Mouse (Mus musculus) hindbrain, embryonic 16.5 days (tissue): Measurements from ENCODE around the gene Gna13. TPM values are rescaled to one million over a fixed set of nuclear protein-coding genes. Genes with fewer than 3 reads are reported as not detected.

Experiments used
- ATAC-seq: fragments of 200-750 bp; cut with Nextera tagmentation; 2 replicates; pipeline ENCODE4 v1.8.0; 2017; ENCODE audit warnings: moderate TSS enrichment, moderate library complexity
- H3K27ac ChIP-seq: fragments of 300-500 bp; sonication (generic); 2 replicates; pipeline ENCODE4 v1.5.1; 2014; ENCODE audit warnings: low read depth, mild to moderate bottlenecking, control low read depth, low read length, moderate library complexity
- H3K27me3 ChIP-seq: fragments of 300-500 bp; sonication (generic); replicated peaks from 2 replicates; pipeline ENCODE4 v1.6.1; 2014; ENCODE audit warnings: low read length; ENCODE audit not compliant: control insufficient read depth, insufficient read depth
- H3K36me3 ChIP-seq: fragments of 300-500 bp; sonication (generic); 2 replicates; pipeline ENCODE4 v1.6.1; 2014; ENCODE audit warnings: mild to moderate bottlenecking, low read length, moderate library complexity, mixed read lengths; ENCODE audit not compliant: control insufficient read depth, insufficient read depth
- H3K4me1 ChIP-seq: fragments of 300-500 bp; sonication (generic); 2 replicates; pipeline ENCODE4 v1.6.1; 2014; ENCODE audit warnings: low read depth, low read length; ENCODE audit not compliant: control insufficient read depth, insufficient read depth
- H3K4me2 ChIP-seq: fragments of 300-500 bp; sonication (generic); 2 replicates; pipeline ENCODE4 v1.6.1; 2014; ENCODE audit warnings: mild to moderate bottlenecking, low read length, control low read depth, moderate library complexity
- H3K4me3 ChIP-seq: fragments of 300-500 bp; sonication (generic); 2 replicates; pipeline ENCODE4 v1.5.1; 2014; ENCODE audit warnings: mild to moderate bottlenecking, low read length, control low read depth, moderate library complexity
- H3K9ac ChIP-seq: fragments of 300-500 bp; sonication (generic); 2 replicates; pipeline ENCODE4 v1.6.1; 2014; ENCODE audit warnings: low read depth, mild to moderate bottlenecking, control low read depth, low read length, moderate library complexity
- H3K9me3 ChIP-seq: fragments of 300-500 bp; sonication (generic); 2 replicates; pipeline ENCODE4 v1.6.1; 2014; ENCODE audit warnings: mild to moderate bottlenecking, low read length, moderate library complexity; ENCODE audit not compliant: control insufficient read depth
- WGBS: fragments of 180-500 bp; shearing (Covaris S2); extraction: QIAGEN DNeasy Blood & Tissue Kit; methylation state at CpG from one replicate; pipeline ENCODE4 v1.1.7; 2014; 5-methylcytosine and 5-hydroxymethylcytosine counted together
- polyA plus RNA-seq: library from polyadenylated mRNA; unstranded; fragments of >200 nt; fragmentation: Nextera tagmentation; extraction: Ambion mirVana; gene quantifications from 2 replicates; pipeline ENCODE4 v1.2.1, GENCODE M21; 2015

Gna13 gene
- polyA plus RNA-seq, 1 experiment from 2014 or later, result 21.3 TPM

GRCm38 (mm10) chr11:109420567-109420962 lies 57.9 kb downstream of the Gna13 start:
- Histone ChIP-seq H3K9ac (no peak overlapping the region), H3K4me1 (no peaks in the 10 kb centered on the region), H3K27ac (no peak overlapping the region), H3K36me3 (no peaks in the 10 kb centered on the region), H3K4me3 (no peak overlapping the region), H3K4me2 (no peak overlapping the region), H3K9me3 (no peaks in the 10 kb centered on the region; the same call in 1 of the 2 replicates), H3K27me3 (no peaks in the 10 kb centered on the region)
- 86% methylated on average over 14 of the region's 14 CpGs for WGBS
- ATAC-seq, result no peak

GRCm38 (mm10) chr11:109421205-109421604 lies 58.6 kb downstream of the Gna13 start:
- no peak for ATAC-seq
- Histone ChIP-seq H3K36me3 (no peaks in the 10 kb centered on the region), H3K4me2 (no peak overlapping the region), H3K9me3 (no peaks in the 10 kb centered on the region; the same call in 1 of the 2 replicates), H3K27ac (no peak overlapping the region), H3K4me3 (no peak overlapping the region), H3K4me1 (no peaks in the 10 kb centered on the region), H3K27me3 (no peaks in the 10 kb centered on the region), H3K9ac (no peak overlapping the region)
- WGBS, result 84% methylated on average over 5 of the region's 5 CpGs

GRCm38 (mm10) chr11:109422263-109422662 lies 59.6 kb downstream of the Gna13 start:
- ATAC-seq, result no peak
- H3K9ac ChIP-seq, result no peak overlapping the region
- no peaks in the 10 kb centered on the region; the same call in 1 of the 2 replicates for H3K9me3 ChIP-seq
- no peaks in the 10 kb centered on the region for H3K27me3 ChIP-seq
- H3K4me3 ChIP-seq, result no peak overlapping the region
- WGBS, result 98% methylated on average over 4 of the region's 4 CpGs
- no peak overlapping the region for H3K27ac ChIP-seq
- no peak overlapping the region for H3K4me2 ChIP-seq
- H3K36me3 ChIP-seq, result no peaks in the 10 kb centered on the region
- H3K4me1 ChIP-seq, result peaks cover 5% of the 10 kb centered on the region

GRCm38 (mm10) chr11:109423294-109423693 lies 60.7 kb downstream of the Gna13 start:
- Histone ChIP-seq H3K4me3 (no peak overlapping the region), H3K9me3 (no peaks in the 10 kb centered on the region; the same call in 1 of the 2 replicates), H3K9ac (no peak overlapping the region), H3K27ac (no peak overlapping the region), H3K4me2 (no peak overlapping the region), H3K36me3 (no peaks in the 10 kb centered on the region), H3K27me3 (no peaks in the 10 kb centered on the region), H3K4me1 (peaks cover 5% of the 10 kb centered on the region)
- WGBS, result 67% methylated on average over 1 of the region's 1 CpGs
- ATAC-seq, result no peak

GRCm38 (mm10) chr11:109425392-109426271 lies 63.0 kb downstream of the Gna13 start, which contains the start of gene Amz2:
Amz2 (plus strand) TSS chr11:109425946.
- WGBS, result 1% methylated on average over 63 of the region's 65 CpGs
- H3K4me2 ChIP-seq, result peak within 1 kb of the TSS; percentile 79
- peak within 1 kb of the TSS; percentile 84 for H3K27ac ChIP-seq
- H3K9ac ChIP-seq, result peak within 1 kb of the TSS; percentile 86
- H3K9me3 ChIP-seq, result no peaks in the 10 kb centered on the region; the same call in 1 of the 2 replicates
- peak; percentile 97 for ATAC-seq
- H3K36me3 ChIP-seq, result peaks cover 11% of the 10 kb centered on the region
- H3K4me1 ChIP-seq, result peaks cover 5% of the 10 kb centered on the region
- H3K4me3 ChIP-seq, result peak within 1 kb of the TSS; percentile 69
- H3K27me3 ChIP-seq, result no peaks in the 10 kb centered on the region

- Histone ChIP-seq H3K4me2 (peak overlapping the region; percentile 79), H3K4me3 (peak overlapping the region; percentile 69), H3K27me3 (no peaks in the 10 kb centered on the region), H3K36me3 (peaks cover 11% of the 10 kb centered on the region), H3K27ac (peak overlapping the region; percentile 84), H3K9me3 (no peaks in the 10 kb centered on the region; the same call in 1 of the 2 replicates), H3K4me1 (peaks cover 5% of the 10 kb centered on the region), H3K9ac (peak overlapping the region; percentile 86)
- no peak for ATAC-seq
- WGBS, result 0% methylated on average over 11 of the region's 11 CpGs
Measured at GRCm38 (mm10) chr11:109426272-109426586, 63.6 kb downstream of the Gna13 start.

- H3K9ac ChIP-seq, result no peak overlapping the region
- peak overlapping the region; percentile 79 for H3K4me2 ChIP-seq
- no peaks in the 10 kb centered on the region for H3K27me3 ChIP-seq
- 97% methylated on average over 5 of the region's 5 CpGs for WGBS
- no peak for ATAC-seq
- H3K4me3 ChIP-seq, result no peak overlapping the region
- peaks cover 11% of the 10 kb centered on the region for H3K36me3 ChIP-seq
- no peaks in the 10 kb centered on the region for H3K9me3 ChIP-seq
- H3K27ac ChIP-seq, result no peak overlapping the region
- H3K4me1 ChIP-seq, result peaks cover 5% of the 10 kb centered on the region
Measured at GRCm38 (mm10) chr11:109427353-109427752, 64.7 kb downstream of the Gna13 start.

GRCm38 (mm10) chr11:109434233-109434798 lies 71.7 kb downstream of the Gna13 start:
- H3K9me3 ChIP-seq, result no peaks in the 10 kb centered on the region
- no peaks in the 10 kb centered on the region for H3K27me3 ChIP-seq
- H3K27ac ChIP-seq, result no peak overlapping the region
- H3K4me2 ChIP-seq, result no peak overlapping the region
- 95% methylated on average over 16 of the region's 16 CpGs for WGBS
- no peak overlapping the region for H3K9ac ChIP-seq
- H3K4me3 ChIP-seq, result no peak overlapping the region
- no peak for ATAC-seq
- H3K4me1 ChIP-seq, result no peaks in the 10 kb centered on the region
- peaks cover 36% of the 10 kb centered on the region for H3K36me3 ChIP-seq

GRCm38 (mm10) chr11:109436889-109437288 lies 74.3 kb downstream of the Gna13 start:
- Histone ChIP-seq H3K4me3 (no peak overlapping the region), H3K4me2 (no peak overlapping the region), H3K36me3 (peaks cover 25% of the 10 kb centered on the region), H3K9me3 (no peaks in the 10 kb centered on the region), H3K4me1 (peaks cover 10% of the 10 kb centered on the region), H3K9ac (no peak overlapping the region), H3K27me3 (no peaks in the 10 kb centered on the region; the same call in 1 of the 2 replicates), H3K27ac (no peak overlapping the region)
- WGBS, result 69% methylated on average over 7 of the region's 8 CpGs
- no peak for ATAC-seq
